Mouse (Mus musculus) inflammation-experienced regulatory T-cells, adult 6 months (primary cell): Measurements from ENCODE around the gene Socs2. TPM values are rescaled to one million over a fixed set of nuclear protein-coding genes. Genes with fewer than 3 reads are reported as not detected.
"Not testable (repeated sequence)": the region's sequence is repeated elsewhere in the genome, so short reads cannot be mapped to it uniquely, and the experiment has no call there.

Source experiments
- ATAC-seq: one replicate; pipeline ENCODE4 v1.8.0; 2017
- polyA plus RNA-seq, 3 experiments: library from polyadenylated mRNA; unstranded; fragments of 100-300 nt; shearing (Covaris generic); gene quantifications; one replicate each; pipeline ENCODE4 v1.2.1; 2017

The Socs2 gene
- polyA plus RNA-seq, 3 experiments from 2014 or later = 27.9 to 49.8 (median 37.4) TPM

DNA sequence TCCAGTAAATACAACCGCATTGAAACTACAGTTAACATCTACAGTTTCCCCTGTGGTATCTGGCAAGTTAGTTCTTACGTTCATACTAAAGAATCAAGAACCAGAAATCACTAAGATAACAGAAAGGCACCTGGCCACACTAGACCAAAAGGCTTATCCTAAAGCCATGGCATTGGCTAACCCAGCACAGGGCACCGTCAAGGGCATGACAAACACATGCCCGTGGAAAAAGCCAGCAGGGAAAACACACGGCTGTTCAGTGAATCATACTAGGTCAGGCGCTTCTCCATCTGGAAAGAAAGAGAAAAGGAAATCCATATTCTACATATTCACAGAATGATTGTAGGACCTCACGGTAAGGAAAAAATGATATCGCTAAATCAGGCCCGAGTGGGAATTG, 26.1 kb downstream of the Socs2 start:
- no peak for ATAC-seq

GRCm38 (mm10) chr10:95389805-95390204, 27.2 kb downstream of the Socs2 start:
- ATAC-seq = not testable (repeated sequence)

- ATAC-seq = no peak
These were observed 28.0 kb downstream of the Socs2 start for GRCm38 (mm10) chr10:95388821-95389477.

DNA sequence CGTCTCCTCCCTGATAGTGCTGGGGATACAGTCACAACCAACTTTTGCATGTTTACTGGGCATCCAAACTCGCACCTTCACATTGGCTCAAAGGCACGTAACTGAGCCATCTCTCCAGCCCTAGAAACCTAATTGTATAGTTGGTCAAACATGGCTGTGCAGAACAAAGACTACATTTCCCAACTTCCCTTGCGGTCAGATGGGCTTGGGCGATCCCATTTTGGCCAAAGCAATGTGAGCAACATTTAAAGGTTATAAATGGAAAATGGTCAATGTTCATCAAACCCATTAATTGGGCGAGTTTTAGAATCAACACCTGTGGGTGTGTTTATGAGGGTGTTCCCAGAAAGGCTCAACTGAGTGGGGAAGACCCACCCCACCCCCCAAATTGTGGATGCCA, 30.5 kb downstream of the Socs2 start:
- no peak for ATAC-seq

DNA sequence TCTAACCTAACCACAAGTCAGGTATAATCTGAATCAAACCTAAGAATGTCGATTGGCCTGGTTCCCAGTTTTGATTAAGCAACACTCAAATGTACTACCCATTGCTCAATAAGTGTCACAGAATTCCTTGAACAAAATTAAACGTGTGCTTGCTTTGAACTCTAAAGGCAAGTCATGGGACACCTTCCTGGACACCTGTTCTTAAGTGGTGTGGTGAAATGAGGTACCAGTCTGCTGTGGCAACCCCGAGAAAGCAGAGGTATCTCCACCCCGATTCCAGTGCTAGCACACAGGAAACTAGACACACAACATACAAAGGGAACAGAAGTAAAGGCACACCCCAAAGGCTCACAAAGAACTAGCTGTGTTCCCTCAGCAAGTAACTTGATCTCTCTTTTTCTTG, 31.2 kb downstream of the Socs2 start:
- ATAC-seq = no peak

- no peak for ATAC-seq
These were observed 31.9 kb downstream of the Socs2 start for GRCm38 (mm10) chr10:95385081-95385480.

- no peak for ATAC-seq
These were observed 32.5 kb downstream of the Socs2 start for GRCm38 (mm10) chr10:95384446-95384845.

- no peak for ATAC-seq
These were observed 43.6 kb downstream of the Socs2 start for GRCm38 (mm10) chr10:95373340-95373739.

DNA sequence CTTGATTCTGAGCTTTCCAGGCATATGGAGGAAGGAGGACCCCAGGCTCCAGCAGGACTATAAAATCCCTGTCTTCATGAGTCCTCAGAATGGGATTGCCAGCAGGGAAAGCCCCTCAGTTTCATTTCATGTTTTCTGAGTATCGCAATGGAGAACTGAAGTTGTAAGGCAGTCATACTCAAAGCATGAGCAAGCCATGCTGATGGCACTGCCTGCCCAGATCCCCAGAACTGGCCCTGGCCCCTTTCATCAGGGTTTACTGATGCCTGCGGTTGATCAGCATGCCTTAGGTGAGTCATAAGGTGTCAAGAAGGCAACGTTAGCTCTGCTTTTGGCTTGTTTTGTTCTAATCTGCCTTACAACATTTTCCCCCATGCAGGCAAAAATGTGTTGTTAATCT, 45.0 kb downstream of the Socs2 start:
- ATAC-seq = peak; percentile 58

- no peak for ATAC-seq
These were observed 47.8 kb downstream of the Socs2 start for GRCm38 (mm10) chr10:95369190-95369589.

- ATAC-seq = no peak
These were observed 48.8 kb downstream of the Socs2 start for GRCm38 (mm10) chr10:95368151-95368550.

- no peak for ATAC-seq
These were observed 49.3 kb downstream of the Socs2 start for GRCm38 (mm10) chr10:95367661-95368089.

- no peak for ATAC-seq
These were observed 49.7 kb downstream of the Socs2 start for GRCm38 (mm10) chr10:95367241-95367640.

DNA sequence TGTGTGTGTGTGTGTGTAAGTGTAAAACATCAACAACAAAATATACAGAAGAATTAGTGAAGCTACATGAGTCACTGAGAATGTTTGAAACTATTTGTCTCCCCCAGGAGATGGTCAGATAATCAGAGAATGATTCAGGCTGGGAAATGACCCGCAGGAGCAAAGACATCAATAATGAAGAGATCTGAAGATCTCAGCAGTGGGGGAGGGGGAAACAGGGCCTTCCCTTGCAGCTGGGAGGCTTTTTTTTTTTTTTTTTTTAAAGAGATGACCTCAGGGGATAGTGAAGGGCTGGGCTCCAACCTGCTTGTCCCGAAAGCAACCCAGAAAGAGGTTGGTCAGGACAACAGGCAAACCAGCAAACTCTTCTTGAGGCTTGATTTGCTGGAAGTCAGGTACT, 54.7 kb downstream of the Socs2 start:
- no peak for ATAC-seq

DNA sequence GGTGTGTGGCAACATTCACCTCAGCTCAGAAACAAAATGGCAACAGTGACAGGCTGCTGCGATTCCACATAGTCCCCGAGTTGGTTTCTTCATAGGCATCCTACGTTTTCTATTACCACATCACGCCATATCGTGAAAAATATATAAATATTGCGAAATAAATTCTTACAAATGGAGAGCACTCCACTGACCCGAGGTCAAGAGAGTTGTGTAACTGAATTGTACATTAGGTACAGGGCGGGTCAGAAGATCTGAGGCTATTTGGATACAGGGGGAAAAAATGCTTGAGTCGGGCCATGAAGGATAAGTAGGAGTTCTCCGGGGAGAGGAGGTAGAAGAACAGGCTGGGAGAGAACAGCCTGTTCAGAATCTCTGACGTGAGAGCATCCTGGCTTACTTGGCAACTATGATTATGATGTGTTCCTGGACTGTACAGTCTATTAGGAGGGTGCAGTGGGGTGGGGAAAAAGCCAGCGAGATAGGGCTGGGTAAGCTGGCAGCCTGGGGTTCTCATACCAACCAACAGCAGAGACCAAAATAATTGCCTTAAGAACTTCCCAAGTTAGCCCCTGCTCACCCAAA, 55.6 kb downstream of the Socs2 start:
- ATAC-seq = no peak

GRCm38 (mm10) chr10:95360048-95360447, 56.9 kb downstream of the Socs2 start:
- ATAC-seq = no peak

DNA sequence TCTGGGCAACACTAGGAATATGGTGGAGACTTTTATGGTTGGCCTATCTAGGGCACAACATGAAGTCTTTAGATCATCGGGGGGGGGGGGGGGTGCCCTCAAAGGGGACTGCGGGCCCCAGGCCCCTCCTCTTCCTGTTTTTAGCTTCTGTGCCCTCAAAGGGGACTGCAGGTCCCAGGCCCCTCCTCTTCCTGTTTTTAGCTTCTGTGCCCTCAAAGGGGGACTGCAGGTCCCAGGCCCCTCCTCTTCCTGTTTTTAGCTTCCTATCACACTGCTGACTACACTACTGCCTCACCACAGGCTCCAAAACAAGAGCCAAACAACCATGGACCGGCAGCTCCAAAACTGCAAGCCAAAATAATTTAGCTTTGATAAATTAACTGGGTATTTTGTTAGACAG, 59.3 kb downstream of the Socs2 start:
- ATAC-seq = no peak

DNA sequence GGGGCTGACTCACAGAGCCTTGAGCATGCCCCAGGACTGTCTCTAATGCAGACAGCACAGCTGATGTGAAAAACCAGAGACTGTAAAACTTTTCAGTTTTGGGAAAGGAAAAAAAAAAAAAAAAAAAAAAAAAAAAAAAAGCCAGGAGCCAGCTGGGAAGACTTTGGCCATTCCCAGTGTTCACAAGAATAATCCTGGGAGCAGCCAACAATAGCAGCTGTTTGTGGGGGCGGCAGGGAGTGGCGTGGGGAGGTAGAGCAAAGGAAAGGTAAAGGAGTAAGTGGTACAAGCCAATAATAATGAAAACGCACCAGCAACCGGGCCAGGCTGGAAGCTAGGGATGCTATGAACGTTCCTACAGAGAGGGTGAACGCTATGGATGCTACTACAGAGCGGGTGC, 60.3 kb downstream of the Socs2 start:
- no peak for ATAC-seq

DNA sequence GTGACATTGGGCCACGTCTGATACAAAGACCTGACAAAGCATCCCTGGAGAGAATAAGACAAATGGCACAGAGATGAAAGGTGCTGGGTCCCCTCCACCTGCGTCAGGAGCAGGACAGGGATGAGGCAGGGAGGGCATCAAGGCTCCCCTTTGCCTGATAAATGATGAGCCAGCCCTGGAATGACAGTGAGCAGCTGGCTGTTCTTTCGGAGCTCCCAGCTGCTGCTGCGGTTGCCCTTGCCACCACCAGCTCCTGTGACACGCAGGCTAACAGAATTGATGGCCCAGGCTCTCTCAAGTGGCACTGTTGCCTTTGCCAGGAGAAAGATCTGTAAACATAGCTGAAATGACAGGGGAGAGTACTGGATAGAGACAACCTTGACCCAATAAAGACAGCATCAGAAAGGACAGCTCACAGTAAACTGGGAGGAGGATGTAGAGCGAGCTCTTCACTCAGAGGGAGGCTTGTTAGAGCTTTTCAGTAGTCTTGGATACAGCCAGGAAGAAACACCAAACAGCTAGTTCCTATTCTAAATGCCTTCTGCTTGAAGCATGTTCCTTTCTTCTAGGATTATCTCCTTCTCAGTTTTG, 61.2 kb downstream of the Socs2 start:
- no peak for ATAC-seq

GRCm38 (mm10) chr10:95354673-95355072, 62.3 kb downstream of the Socs2 start:
- no peak for ATAC-seq

GRCm38 (mm10) chr10:95354047-95354446, 62.9 kb downstream of the Socs2 start:
- no peak for ATAC-seq

- ATAC-seq = no peak
These were observed 68.5 kb downstream of the Socs2 start for GRCm38 (mm10) chr10:95348457-95348856.

DNA sequence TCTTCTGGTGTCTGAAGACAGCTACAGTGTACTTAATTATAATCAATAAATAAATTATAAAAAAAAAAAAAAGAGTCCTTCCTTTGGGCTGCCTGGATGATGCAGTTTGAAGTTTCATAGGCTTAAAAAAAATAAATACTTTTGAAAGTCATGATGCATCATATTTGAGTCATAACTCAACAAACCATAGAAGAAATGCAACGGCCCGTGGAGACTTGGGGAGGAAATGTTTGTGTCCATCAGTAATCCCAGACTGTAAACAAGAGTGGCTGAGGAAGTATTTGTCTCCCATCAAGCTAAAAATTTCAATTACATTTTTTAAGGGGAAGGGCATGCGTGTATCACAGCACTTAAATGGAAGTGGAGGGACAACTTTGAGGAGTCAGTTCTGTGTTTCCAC, 69.2 kb downstream of the Socs2 start:
- ATAC-seq = no peak

DNA sequence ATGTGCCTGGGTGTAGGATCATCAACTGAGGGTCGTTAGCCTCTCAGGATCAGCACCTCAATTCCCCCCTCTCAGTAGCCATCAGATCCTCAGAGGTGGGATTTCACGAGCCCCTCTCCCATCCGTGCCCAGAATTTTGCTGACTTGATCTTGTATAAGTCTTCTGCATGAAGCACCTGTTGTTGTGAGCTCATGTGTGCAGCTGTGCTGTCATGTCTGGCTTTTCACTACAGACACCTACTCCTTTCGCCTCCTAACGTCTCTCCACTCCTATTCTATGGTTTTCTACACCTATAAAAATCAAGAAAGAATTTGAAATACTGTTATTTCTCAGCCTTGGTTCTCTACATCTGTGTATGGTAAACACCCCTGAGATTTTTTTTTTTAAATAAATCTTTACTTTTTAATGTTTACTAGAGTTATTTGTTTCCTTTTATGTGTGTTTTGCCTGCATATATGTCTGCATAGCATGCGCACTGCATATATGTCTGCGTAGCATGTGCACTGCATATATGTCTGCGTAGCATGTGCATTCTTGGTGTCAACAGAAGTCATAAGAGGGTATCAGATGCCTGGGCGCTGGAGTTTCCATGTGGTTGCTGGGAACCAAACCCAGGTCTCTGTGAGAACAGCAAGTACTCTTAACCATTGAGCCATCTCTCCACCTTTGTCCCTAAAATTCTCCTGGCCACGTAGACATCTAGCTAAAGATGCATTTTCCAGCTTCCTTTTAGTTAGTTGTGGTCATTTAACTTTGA, 74.0 kb downstream of the Socs2 start:
- ATAC-seq = no peak
